Mouse (Mus musculus): ENCODE results near the gene Zfp553. TPM values are rescaled to one million over a fixed set of nuclear protein-coding genes. Genes with fewer than 3 reads are reported as not detected.

The Zfp553 gene
- polyA plus RNA-seq, 1 experiment from 2014 or later = 20.9 TPM

GRCm38 (mm10) chr7:127190672-127191071, 42.2 kb upstream of the Zfp553 start:
- no peaks in the 10 kb centered on the region for H3K27me3 ChIP-seq (ENCODE audit: control insufficient read depth, insufficient read depth, low read length)
- no peak overlapping the region for H3K27ac ChIP-seq (replicated peaks; ENCODE audit: low read depth, low read length)
- no peak overlapping the region for H3K9ac ChIP-seq (replicated peaks; ENCODE audit: low read length)
- H3K9me3 ChIP-seq (replicated peaks; ENCODE audit: control insufficient read depth, low read length) = no peaks in the 10 kb centered on the region
- no peaks in the 10 kb centered on the region; the same call in 1 of the 2 replicates for H3K4me1 ChIP-seq (ENCODE audit: control insufficient read depth, insufficient read depth, low read length)
- no peak overlapping the region for H3K4me2 ChIP-seq (ENCODE audit: low read depth, low read length)
- no peak overlapping the region for H3K4me3 ChIP-seq (ENCODE audit: low read depth, low read length)
- DNase-seq (ENCODE audit: low spot score) = no peak
- no peak for ATAC-seq (replicated peaks; ENCODE audit: insufficient number of reproducible peaks, low FRiP score, low TSS enrichment, low read depth)
- H3K36me3 ChIP-seq (replicated peaks; ENCODE audit: control insufficient read depth, insufficient read depth, low read depth, low read length) = peaks cover 7% of the 10 kb centered on the region
- WGBS = 89% methylated on average over 6 of the region's 6 CpGs

GRCm38 (mm10) chr7:127192989-127193388, 39.9 kb upstream of the Zfp553 start:
- H3K9ac ChIP-seq (replicated peaks; ENCODE audit: low read length) = no peak overlapping the region
- no peak overlapping the region for H3K27ac ChIP-seq (replicated peaks; ENCODE audit: low read depth, low read length)
- no peaks in the 10 kb centered on the region for H3K27me3 ChIP-seq (ENCODE audit: control insufficient read depth, insufficient read depth, low read length)
- no peak overlapping the region for H3K4me3 ChIP-seq (ENCODE audit: low read depth, low read length)
- no peaks in the 10 kb centered on the region for H3K9me3 ChIP-seq (replicated peaks; ENCODE audit: control insufficient read depth, low read length)
- no peak for ATAC-seq (replicated peaks; ENCODE audit: insufficient number of reproducible peaks, low FRiP score, low TSS enrichment, low read depth)
- no peak overlapping the region for H3K4me2 ChIP-seq (ENCODE audit: low read depth, low read length)
- DNase-seq (ENCODE audit: low spot score) = no peak
- peaks cover 7% of the 10 kb centered on the region for H3K36me3 ChIP-seq (replicated peaks; ENCODE audit: control insufficient read depth, insufficient read depth, low read depth, low read length)
- no peaks in the 10 kb centered on the region; the same call in 1 of the 2 replicates for H3K4me1 ChIP-seq (ENCODE audit: control insufficient read depth, insufficient read depth, low read length)
- WGBS = 88% methylated on average over 5 of the region's 5 CpGs

GRCm38 (mm10) chr7:127194011-127194632, 38.7 kb upstream of the Zfp553 start:
- no peak overlapping the region for H3K9ac ChIP-seq (replicated peaks; ENCODE audit: low read length)
- no peaks in the 10 kb centered on the region; the same call in 1 of the 2 replicates for H3K4me1 ChIP-seq (ENCODE audit: control insufficient read depth, insufficient read depth, low read length)
- no peak overlapping the region; the same call in 1 of the 2 replicates for H3K4me2 ChIP-seq (ENCODE audit: low read depth, low read length)
- peaks cover 11% of the 10 kb centered on the region for H3K36me3 ChIP-seq (replicated peaks; ENCODE audit: control insufficient read depth, insufficient read depth, low read depth, low read length)
- WGBS = 94% methylated on average over 17 of the region's 17 CpGs
- no peaks in the 10 kb centered on the region for H3K27me3 ChIP-seq (ENCODE audit: control insufficient read depth, insufficient read depth, low read length)
- H3K27ac ChIP-seq (replicated peaks; ENCODE audit: low read depth, low read length) = no peak overlapping the region
- 0 out of 2 replicates have a peak overlapping the region, but pooled peaks have one; percentile 69 for H3K4me3 ChIP-seq (ENCODE audit: low read depth, low read length)
- no peaks in the 10 kb centered on the region for H3K9me3 ChIP-seq (replicated peaks; ENCODE audit: control insufficient read depth, low read length)
- ATAC-seq (replicated peaks; ENCODE audit: insufficient number of reproducible peaks, low FRiP score, low TSS enrichment, low read depth) (no peak), DNase-seq (ENCODE audit: low spot score) (no peak)

GRCm38 (mm10) chr7:127194633-127195029, 38.2 kb upstream of the Zfp553 start:
- Histone ChIP-seq H3K27ac (replicated peaks; ENCODE audit: low read depth, low read length) (no peak overlapping the region), H3K4me3 (ENCODE audit: low read depth, low read length) (peak overlapping the region; percentile 69), H3K9ac (replicated peaks; ENCODE audit: low read length) (peak overlapping the region; percentile 82), H3K9me3 (replicated peaks; ENCODE audit: control insufficient read depth, low read length) (no peaks in the 10 kb centered on the region), H3K4me1 (ENCODE audit: control insufficient read depth, insufficient read depth, low read length) (no peaks in the 10 kb centered on the region; the same call in 1 of the 2 replicates), H3K36me3 (replicated peaks; ENCODE audit: control insufficient read depth, insufficient read depth, low read depth, low read length) (peaks cover 11% of the 10 kb centered on the region), H3K27me3 (ENCODE audit: control insufficient read depth, insufficient read depth, low read length) (no peaks in the 10 kb centered on the region), H3K4me2 (ENCODE audit: low read depth, low read length) (peak overlapping the region; percentile 67)
- WGBS = 78% methylated on average over 7 of the region's 7 CpGs
- DNase-seq (ENCODE audit: low spot score) = no peak
- ATAC-seq (replicated peaks; ENCODE audit: insufficient number of reproducible peaks, low FRiP score, low TSS enrichment, low read depth) = no peak

GRCm38 (mm10) chr7:127195544-127196295, 37.1 kb upstream of the Zfp553 start, which contains the start of gene Cd2bp2:
TSS of gene Cd2bp2 (minus strand) at chr7:127196050.
- under 1% methylated on average over 51 of the region's 51 CpGs for WGBS
- H3K27me3 ChIP-seq (ENCODE audit: control insufficient read depth, insufficient read depth, low read length) = no peaks in the 10 kb centered on the region
- no peaks in the 10 kb centered on the region for H3K9me3 ChIP-seq (replicated peaks; ENCODE audit: control insufficient read depth, low read length)
- DNase-seq (ENCODE audit: low spot score) = peak; percentile 99
- H3K9ac ChIP-seq (replicated peaks; ENCODE audit: low read length) = peak within 1 kb of the TSS; percentile 82
- H3K36me3 ChIP-seq (replicated peaks; ENCODE audit: control insufficient read depth, insufficient read depth, low read depth, low read length) = peaks cover 11% of the 10 kb centered on the region
- H3K27ac ChIP-seq (replicated peaks; ENCODE audit: low read depth, low read length) = peak within 1 kb of the TSS; percentile 87
- peak within 1 kb of the TSS; percentile 69 for H3K4me3 ChIP-seq (ENCODE audit: low read depth, low read length)
- no peaks in the 10 kb centered on the region; the same call in 1 of the 2 replicates for H3K4me1 ChIP-seq (ENCODE audit: control insufficient read depth, insufficient read depth, low read length)
- ATAC-seq (replicated peaks; ENCODE audit: insufficient number of reproducible peaks, low FRiP score, low TSS enrichment, low read depth) = peak; percentile 92
- peak within 1 kb of the TSS; percentile 72 for H3K4me2 ChIP-seq (ENCODE audit: low read depth, low read length)

GRCm38 (mm10) chr7:127196484-127196883, 36.4 kb upstream of the Zfp553 start:
- no peaks in the 10 kb centered on the region for H3K9me3 ChIP-seq (replicated peaks; ENCODE audit: control insufficient read depth, low read length)
- peak overlapping the region; percentile 82 for H3K27ac ChIP-seq (replicated peaks; ENCODE audit: low read depth, low read length)
- H3K27me3 ChIP-seq (ENCODE audit: control insufficient read depth, insufficient read depth, low read length) = no peaks in the 10 kb centered on the region
- WGBS = 63% methylated on average over 11 of the region's 11 CpGs
- peak overlapping the region; percentile 69 for H3K4me3 ChIP-seq (ENCODE audit: low read depth, low read length)
- peaks cover 11% of the 10 kb centered on the region for H3K36me3 ChIP-seq (replicated peaks; ENCODE audit: control insufficient read depth, insufficient read depth, low read depth, low read length)
- H3K4me1 ChIP-seq (ENCODE audit: control insufficient read depth, insufficient read depth, low read length) = no peaks in the 10 kb centered on the region; the same call in 1 of the 2 replicates
- peak overlapping the region; percentile 72 for H3K4me2 ChIP-seq (ENCODE audit: low read depth, low read length)
- no peak for DNase-seq (ENCODE audit: low spot score)
- no peak for ATAC-seq (replicated peaks; ENCODE audit: insufficient number of reproducible peaks, low FRiP score, low TSS enrichment, low read depth)
- peak overlapping the region; percentile 76 for H3K9ac ChIP-seq (replicated peaks; ENCODE audit: low read length)

GRCm38 (mm10) chr7:127206606-127207005, 26.3 kb upstream of the Zfp553 start:
- no peaks in the 10 kb centered on the region for H3K27me3 ChIP-seq (ENCODE audit: control insufficient read depth, insufficient read depth, low read length)
- peak overlapping the region; percentile 89 for H3K4me2 ChIP-seq (ENCODE audit: low read depth, low read length)
- no peaks in the 10 kb centered on the region; the same call in 1 of the 2 replicates for H3K36me3 ChIP-seq (replicated peaks; ENCODE audit: control insufficient read depth, insufficient read depth, low read depth, low read length)
- ATAC-seq (replicated peaks; ENCODE audit: insufficient number of reproducible peaks, low FRiP score, low TSS enrichment, low read depth) (no peak), DNase-seq (ENCODE audit: low spot score) (no peak)
- H3K9ac ChIP-seq (replicated peaks; ENCODE audit: low read length) = peak overlapping the region; percentile 89
- no peak overlapping the region for H3K27ac ChIP-seq (replicated peaks; ENCODE audit: low read depth, low read length)
- 48% methylated on average over 2 of the region's 2 CpGs for WGBS
- H3K4me3 ChIP-seq (ENCODE audit: low read depth, low read length) = peak overlapping the region; percentile 92
- H3K9me3 ChIP-seq (replicated peaks; ENCODE audit: control insufficient read depth, low read length) = no peaks in the 10 kb centered on the region
- H3K4me1 ChIP-seq (ENCODE audit: control insufficient read depth, insufficient read depth, low read length) = no peaks in the 10 kb centered on the region; the same call in 1 of the 2 replicates

Data from embryonic facial prominence, embryonic 11.5 days (tissue).